Mouse (Mus musculus): ENCODE results near the gene Ddx4.
"Not testable (repeated sequence)": the region's sequence is repeated elsewhere in the genome, so short reads cannot be mapped to it uniquely, and the experiment has no call there.

The Ddx4 gene

GRCm38 (mm10) chr13:112636498-112636897 is 15.8 kb downstream of the Ddx4 start:
- DNase-seq (ENCODE audit: low spot score in 2 of 2): no peak

- DNase-seq (ENCODE audit: low spot score in 2 of 2): no peak
Observed at GRCm38 (mm10) chr13:112635174-112635837, 17.0 kb downstream of the Ddx4 start.

- no peak for DNase-seq (ENCODE audit: low spot score in 2 of 2)
Observed at GRCm38 (mm10) chr13:112625566-112625965, 26.7 kb downstream of the Ddx4 start.

GRCm38 (mm10) chr13:112624622-112625021 is 27.7 kb downstream of the Ddx4 start:
- DNase-seq (ENCODE audit: low spot score in 2 of 2): no peak

- no peak for DNase-seq (ENCODE audit: low spot score in 2 of 2)
Observed at GRCm38 (mm10) chr13:112623656-112624055, 28.6 kb downstream of the Ddx4 start.

GRCm38 (mm10) chr13:112621592-112621991 is 30.7 kb downstream of the Ddx4 start:
- no peak for DNase-seq (ENCODE audit: low spot score in 2 of 2)

GRCm38 (mm10) chr13:112608606-112609005 is 43.7 kb downstream of the Ddx4 start:
- no peak for DNase-seq (ENCODE audit: low spot score in 2 of 2)

- DNase-seq (ENCODE audit: low spot score in 2 of 2): no peak
Observed at GRCm38 (mm10) chr13:112604411-112604810, 47.9 kb downstream of the Ddx4 start.

- no peak for DNase-seq (ENCODE audit: low spot score in 2 of 2)
Observed at GRCm38 (mm10) chr13:112603839-112604238, 48.4 kb downstream of the Ddx4 start.

GRCm38 (mm10) chr13:112602607-112603006 is 49.7 kb downstream of the Ddx4 start:
- DNase-seq (ENCODE audit: low spot score in 2 of 2): no peak

- not testable (repeated sequence) for DNase-seq (ENCODE audit: low spot score in 2 of 2)
Observed at GRCm38 (mm10) chr13:112594260-112594659, 58.0 kb downstream of the Ddx4 start, which contains the start of gene Il31ra. Gene Il31ra, minus strand, starts transcription at chr13:112594360.

GRCm38 (mm10) chr13:112590254-112590653 is 62.0 kb downstream of the Ddx4 start:
- no peak for DNase-seq (ENCODE audit: low spot score in 2 of 2)

GRCm38 (mm10) chr13:112589625-112590024 is 62.6 kb downstream of the Ddx4 start:
- no peak for DNase-seq (ENCODE audit: low spot score in 2 of 2)

GRCm38 (mm10) chr13:112584556-112585237 is 67.6 kb downstream of the Ddx4 start:
- no peak for DNase-seq (ENCODE audit: low spot score in 2 of 2)

- DNase-seq (ENCODE audit: low spot score in 2 of 2): no peak
Observed at GRCm38 (mm10) chr13:112582291-112582690, 70.0 kb downstream of the Ddx4 start.

- DNase-seq (ENCODE audit: low spot score in 2 of 2): no peak
Observed at GRCm38 (mm10) chr13:112581796-112582195, 70.5 kb downstream of the Ddx4 start.

GRCm38 (mm10) chr13:112580590-112581320 is 71.5 kb downstream of the Ddx4 start:
- no peak for DNase-seq (ENCODE audit: low spot score in 2 of 2)

GRCm38 (mm10) chr13:112578041-112578440 is 74.2 kb downstream of the Ddx4 start:
- DNase-seq (ENCODE audit: low spot score in 2 of 2): peak; percentile 100

- no peak for DNase-seq (ENCODE audit: low spot score in 2 of 2)
Observed at GRCm38 (mm10) chr13:112573800-112574199, 78.5 kb downstream of the Ddx4 start.

- no peak for DNase-seq (ENCODE audit: low spot score in 2 of 2)
Observed at GRCm38 (mm10) chr13:112570768-112571167, 81.5 kb downstream of the Ddx4 start.

- DNase-seq (ENCODE audit: low spot score in 2 of 2): no peak
Observed at GRCm38 (mm10) chr13:112569606-112570005, 82.7 kb downstream of the Ddx4 start.

GRCm38 (mm10) chr13:112560554-112561138 is 91.6 kb downstream of the Ddx4 start:
- peak; percentile 12 to 37 for DNase-seq (ENCODE audit: low spot score in 2 of 2)
